Mouse (Mus musculus): ENCODE data around the gene Dct.

DNA sequence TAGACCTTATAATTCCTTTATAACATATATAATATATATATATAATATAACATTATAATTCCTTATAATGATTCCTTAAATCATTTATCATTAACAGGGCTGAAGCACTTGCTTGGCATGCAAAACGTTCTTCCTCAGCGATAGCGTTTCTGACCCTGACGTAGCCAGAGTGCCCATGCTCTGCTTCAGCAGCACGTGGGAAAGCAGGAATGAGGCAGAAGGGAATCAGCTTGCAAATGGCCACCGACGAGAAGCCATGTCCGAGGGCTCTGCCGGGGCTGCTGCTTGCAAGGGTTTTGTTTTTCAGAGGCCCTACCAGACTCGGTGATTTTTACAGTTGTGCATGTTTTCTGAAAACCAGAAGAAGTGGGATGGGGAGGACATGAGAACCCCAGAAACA is 1.6 kb downstream of the Dct start:
- TF ChIP-seq CTCF (IDR thresholded peaks at IDR 0.05; ENCODE audit: extremely low read depth, insufficient read length, insufficient replicate concordance, low read depth, low read length) (no peak), POLR2A (IDR thresholded peaks at IDR 0.05; ENCODE audit: low read depth, low read length) (no peak)

Measured in small intestine, adult 2 months (tissue).